Mouse (Mus musculus) MEL (cell line): ENCODE results near the gene Bzw2.

Source experiments
- CTCF ChIP-seq, 3 experiments: IDR thresholded peaks in 2 of 3; conservative IDR thresholded peaks in 1 of 3; 2 replicates each; pipeline ENCODE4 v1.5.1; 2011 to 2012; ENCODE audit warnings: low read length in 3 of 3, low read depth in 2 of 3, mild to moderate bottlenecking in 2 of 3, improper control_type of control experiment in 1 of 3, inconsistent platforms in 1 of 3, mixed read lengths in 1 of 3, moderate library complexity in 1 of 3; ENCODE audit not compliant: control insufficient read depth in 1 of 3, insufficient read depth in 1 of 3, poor library complexity in 1 of 3, severe bottlenecking in 1 of 3
- E2F4 ChIP-seq: IDR thresholded peaks from 2 replicates; pipeline ENCODE4 v1.6.1; 2011; ENCODE audit warnings: low read depth, low read length, improper control_type of control experiment, borderline replicate concordance
- NELFE ChIP-seq: IDR thresholded peaks from 2 replicates; pipeline ENCODE4 v1.6.1; 2011; ENCODE audit warnings: low read depth, low read length, improper control_type of control experiment
- POLR2A ChIP-seq, 2 experiments: IDR thresholded peaks; 2 replicates each; pipeline ENCODE4 v1.6.1; 2011 to 2012; ENCODE audit warnings: low read length in 2 of 2, mild to moderate bottlenecking in 2 of 2, control low read depth in 1 of 2, improper control_type of control experiment in 1 of 2, low read depth in 1 of 2, moderate library complexity in 1 of 2; ENCODE audit not compliant: control insufficient read depth in 1 of 2, insufficient read depth in 1 of 2, poor library complexity in 1 of 2
- SMC3 ChIP-seq: IDR thresholded peaks from 2 replicates; pipeline ENCODE4 v1.6.1; 2011; ENCODE audit warnings: low read depth, low read length, improper control_type of control experiment
- TBP ChIP-seq: IDR thresholded peaks from 2 replicates; pipeline ENCODE4 v1.8.0; 2011; ENCODE audit warnings: low read depth, low read length, improper control_type of control experiment
- UBTF ChIP-seq: IDR thresholded peaks from 2 replicates; pipeline ENCODE4 v1.6.1; 2012; ENCODE audit warnings: low read depth, mild to moderate bottlenecking, inconsistent platforms, low read length, improper control_type of control experiment, moderate library complexity, borderline replicate concordance; ENCODE audit not compliant: insufficient read depth
- ZKSCAN1 ChIP-seq: IDR thresholded peaks from 2 replicates; pipeline ENCODE4 v1.6.1; 2012; ENCODE audit warnings: low read depth, mild to moderate bottlenecking, inconsistent platforms, low read length, improper control_type of control experiment, moderate library complexity

DNA sequence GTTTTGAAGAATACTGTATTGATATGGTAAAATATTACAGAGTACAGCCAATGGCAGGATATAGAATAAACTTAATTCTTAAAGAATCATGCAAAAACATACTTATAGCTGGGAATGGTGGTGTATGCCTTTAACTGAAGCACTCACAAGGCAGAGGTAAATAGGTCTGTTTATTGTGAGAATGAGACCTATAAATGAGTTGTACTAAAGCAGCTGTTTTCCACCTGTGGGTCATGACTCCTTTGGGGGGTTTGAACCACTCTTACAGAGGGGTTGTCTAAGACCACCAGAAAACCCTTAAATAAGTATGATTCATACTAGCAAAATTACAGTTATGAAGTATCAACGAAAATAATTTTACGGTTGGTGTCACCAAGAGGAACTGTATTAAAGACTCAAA, 72.5 kb downstream of the Bzw2 start:
- TF ChIP-seq CTCF (IDR thresholded peaks at IDR 0.05 in 2 of 3, conservative IDR thresholded peaks at IDR 0.05 in 1 of 3; ENCODE audit: control insufficient read depth in 1 of 3, insufficient read depth in 1 of 3, low read depth in 2 of 3, low read length in 3 of 3, poor library complexity in 1 of 3, severe bottlenecking in 1 of 3), result no peak
- no peak for TF ChIP-seq ZKSCAN1
- no peak for TF ChIP-seq POLR2A (IDR thresholded peaks at IDR 0.05; ENCODE audit: control insufficient read depth in 1 of 2, insufficient read depth in 1 of 2, low read depth in 1 of 2, low read length in 2 of 2, poor library complexity in 1 of 2)
- TF ChIP-seq UBTF, result no peak
- no peak for TF ChIP-seq TBP
- TF ChIP-seq NELFE, result no peak
- TF ChIP-seq E2F4, result no peak
- TF ChIP-seq SMC3, result no peak
